Mouse (Mus musculus): ENCODE measurements around the gene Ccin. TPM values are rescaled to one million over a fixed set of nuclear protein-coding genes. Genes with fewer than 3 reads are reported as not detected.

Gene Ccin
- polyA plus RNA-seq, 1 experiment from 2014 or later = not detected

GRCm38 (mm10) chr4:44004126-44004525 is 20.8 kb downstream of the Ccin start, which contains the start of gene Clta:
TSS of gene Clta (plus strand) at chr4:44004452.
- no peak within 1 kb of the TSS for H3K27ac ChIP-seq
- no peaks in the 10 kb centered on the region for H3K9me3 ChIP-seq
- no peaks in the 10 kb centered on the region for H3K4me1 ChIP-seq
- no peak within 1 kb of the TSS for H3K9ac ChIP-seq
- H3K27me3 ChIP-seq (replicated peaks) = no peaks in the 10 kb centered on the region
- WGBS = 71% methylated on average over 5 of the region's 5 CpGs
- no peaks in the 10 kb centered on the region for H3K36me3 ChIP-seq
- peak; percentile 94 for ATAC-seq (ENCODE audit: insufficient read depth, low FRiP score, low read depth)
- no peak within 1 kb of the TSS; the same call in 1 of the 2 replicates for H3K4me3 ChIP-seq (replicated peaks)
- H3K4me2 ChIP-seq = 0 out of 2 replicates have a peak within 1 kb of the TSS, but pooled peaks have one; percentile 5

GRCm38 (mm10) chr4:44004623-44005409 is 21.5 kb downstream of the Ccin start:
- no peak overlapping the region for H3K4me2 ChIP-seq
- no peak for ATAC-seq (ENCODE audit: insufficient read depth, low FRiP score, low read depth)
- H3K27me3 ChIP-seq (replicated peaks) = no peaks in the 10 kb centered on the region
- H3K9ac ChIP-seq = no peak overlapping the region
- no peaks in the 10 kb centered on the region for H3K36me3 ChIP-seq
- H3K27ac ChIP-seq = no peak overlapping the region
- 73% methylated on average over 3 of the region's 3 CpGs for WGBS
- no peak overlapping the region for H3K4me3 ChIP-seq (replicated peaks)
- no peaks in the 10 kb centered on the region for H3K9me3 ChIP-seq
- no peaks in the 10 kb centered on the region for H3K4me1 ChIP-seq

- Histone ChIP-seq H3K36me3 (no peaks in the 10 kb centered on the region), H3K4me1 (peaks cover 19% of the 10 kb centered on the region), H3K4me3 (replicated peaks) (no peak overlapping the region), H3K9me3 (no peaks in the 10 kb centered on the region), H3K27me3 (replicated peaks) (no peaks in the 10 kb centered on the region), H3K4me2 (no peak overlapping the region), H3K9ac (no peak overlapping the region), H3K27ac (no peak overlapping the region)
- ATAC-seq (ENCODE audit: insufficient read depth, low FRiP score, low read depth) = no peak
- 97% methylated on average over 1 of the region's 1 CpGs for WGBS
Measured at GRCm38 (mm10) chr4:44010176-44010575, 26.9 kb downstream of the Ccin start.

GRCm38 (mm10) chr4:44010893-44011292 is 27.6 kb downstream of the Ccin start:
- H3K36me3 ChIP-seq = no peaks in the 10 kb centered on the region
- ATAC-seq (ENCODE audit: insufficient read depth, low FRiP score, low read depth) = no peak
- peaks cover 19% of the 10 kb centered on the region for H3K4me1 ChIP-seq
- no peaks in the 10 kb centered on the region for H3K9me3 ChIP-seq
- no peak overlapping the region for H3K4me3 ChIP-seq (replicated peaks)
- H3K9ac ChIP-seq = no peak overlapping the region
- no peaks in the 10 kb centered on the region for H3K27me3 ChIP-seq (replicated peaks)
- H3K27ac ChIP-seq = no peak overlapping the region
- WGBS = 47% methylated on average over 2 of the region's 2 CpGs
- no peak overlapping the region for H3K4me2 ChIP-seq

GRCm38 (mm10) chr4:44011799-44012198 is 28.5 kb downstream of the Ccin start:
- Histone ChIP-seq H3K4me3 (replicated peaks) (peak overlapping the region; percentile 89), H3K9me3 (no peaks in the 10 kb centered on the region), H3K4me2 (peak overlapping the region; percentile 70), H3K9ac (no peak overlapping the region), H3K36me3 (no peaks in the 10 kb centered on the region), H3K27ac (peak overlapping the region; percentile 74; the same call in 1 of the 2 replicates), H3K27me3 (replicated peaks) (no peaks in the 10 kb centered on the region), H3K4me1 (peaks cover 19% of the 10 kb centered on the region)
- ATAC-seq (ENCODE audit: insufficient read depth, low FRiP score, low read depth) = no peak
- WGBS = 75% methylated on average over 3 of the region's 3 CpGs

- peak overlapping the region; percentile 89 for H3K4me3 ChIP-seq (replicated peaks)
- H3K9me3 ChIP-seq = no peaks in the 10 kb centered on the region
- peak overlapping the region; percentile 80 for H3K27ac ChIP-seq
- H3K9ac ChIP-seq = peak overlapping the region; percentile 87
- H3K4me1 ChIP-seq = peaks cover 19% of the 10 kb centered on the region
- H3K27me3 ChIP-seq (replicated peaks) = no peaks in the 10 kb centered on the region
- 1% methylated on average over 75 of the region's 77 CpGs for WGBS
- peak overlapping the region; percentile 70 for H3K4me2 ChIP-seq
- peak; percentile 98 for ATAC-seq (ENCODE audit: insufficient read depth, low FRiP score, low read depth)
- no peaks in the 10 kb centered on the region for H3K36me3 ChIP-seq
Measured at GRCm38 (mm10) chr4:44012376-44013367, 29.4 kb downstream of the Ccin start.

- Histone ChIP-seq H3K27me3 (replicated peaks) (no peaks in the 10 kb centered on the region), H3K9ac (peak overlapping the region; percentile 87), H3K27ac (no peak overlapping the region), H3K9me3 (no peaks in the 10 kb centered on the region), H3K4me1 (peaks cover 19% of the 10 kb centered on the region), H3K36me3 (no peaks in the 10 kb centered on the region), H3K4me3 (replicated peaks) (peak overlapping the region; percentile 89), H3K4me2 (peak overlapping the region; percentile 70)
- no peak for ATAC-seq (ENCODE audit: insufficient read depth, low FRiP score, low read depth)
- WGBS = 18% methylated on average over 11 of the region's 11 CpGs
Measured at GRCm38 (mm10) chr4:44013391-44014070, 30.2 kb downstream of the Ccin start.

GRCm38 (mm10) chr4:44016071-44016470 is 32.8 kb downstream of the Ccin start:
- H3K4me3 ChIP-seq (replicated peaks) = no peak overlapping the region
- H3K27me3 ChIP-seq (replicated peaks) = no peaks in the 10 kb centered on the region
- no peak overlapping the region for H3K27ac ChIP-seq

GRCm38 (mm10) chr4:44016791-44017190 is 33.5 kb downstream of the Ccin start:
- H3K4me2 ChIP-seq = no peak overlapping the region
- H3K9me3 ChIP-seq = no peaks in the 10 kb centered on the region
- peaks cover 19% of the 10 kb centered on the region for H3K4me1 ChIP-seq
- no peak overlapping the region for H3K4me3 ChIP-seq (replicated peaks)
- 86% methylated on average over 12 of the region's 12 CpGs for WGBS
- H3K27ac ChIP-seq = no peak overlapping the region
- no peaks in the 10 kb centered on the region for H3K27me3 ChIP-seq (replicated peaks)
- no peak overlapping the region for H3K9ac ChIP-seq
- peaks cover 22% of the 10 kb centered on the region for H3K36me3 ChIP-seq
- no peak for ATAC-seq (ENCODE audit: insufficient read depth, low FRiP score, low read depth)

More at GRCm38 (mm10) chr4:44016071-44016470, 32.8 kb downstream of the Ccin start:
- Histone ChIP-seq H3K36me3 (peaks cover 17% of the 10 kb centered on the region), H3K4me1 (peaks cover 19% of the 10 kb centered on the region), H3K9ac (no peak overlapping the region), H3K4me2 (no peak overlapping the region), H3K9me3 (no peaks in the 10 kb centered on the region)
- ATAC-seq (ENCODE audit: insufficient read depth, low FRiP score, low read depth) = no peak
- WGBS = 83% methylated on average over 4 of the region's 4 CpGs

GRCm38 (mm10) chr4:44022323-44022722 is 39.0 kb downstream of the Ccin start:
- Histone ChIP-seq H3K27me3 (replicated peaks) (no peaks in the 10 kb centered on the region), H3K4me3 (replicated peaks) (no peak overlapping the region), H3K4me1 (no peaks in the 10 kb centered on the region), H3K9me3 (no peaks in the 10 kb centered on the region), H3K27ac (no peak overlapping the region), H3K4me2 (no peak overlapping the region), H3K9ac (no peak overlapping the region), H3K36me3 (peaks cover 57% of the 10 kb centered on the region)
- 82% methylated on average over 4 of the region's 4 CpGs for WGBS
- ATAC-seq (ENCODE audit: insufficient read depth, low FRiP score, low read depth) = no peak

- Histone ChIP-seq H3K4me1 (peaks cover 1% of the 10 kb centered on the region; the same call in 1 of the 2 replicates), H3K27me3 (replicated peaks) (no peaks in the 10 kb centered on the region), H3K27ac (no peak overlapping the region), H3K4me2 (no peak overlapping the region), H3K4me3 (replicated peaks) (no peak overlapping the region), H3K36me3 (peaks cover 61% of the 10 kb centered on the region), H3K9me3 (no peaks in the 10 kb centered on the region), H3K9ac (no peak overlapping the region)
- 95% methylated on average over 11 of the region's 11 CpGs for WGBS
- ATAC-seq (ENCODE audit: insufficient read depth, low FRiP score, low read depth) = no peak
Measured at GRCm38 (mm10) chr4:44022766-44023165, 39.5 kb downstream of the Ccin start.

Data from stomach, embryonic 15.5 days (tissue).